Mouse (Mus musculus) thymus, adult 2 months (tissue): ENCODE results near the gene Gdf11. TPM values are rescaled to one million over a fixed set of nuclear protein-coding genes. Genes with fewer than 3 reads are reported as not detected.

Experiments
- DNase-seq: peaks from one replicate; pipeline ENCODE4 v3.0.0; 2021
- H3K27ac ChIP-seq: fragments of 200-500 bp; 2 replicates; pipeline ENCODE4 v1.5.1; 2012; ENCODE audit warnings: low read length, control low read depth; ENCODE audit not compliant: control insufficient read depth, insufficient read depth
- H3K27me3 ChIP-seq: fragments of 200-500 bp; 2 replicates; pipeline ENCODE4 v1.6.1; 2012; ENCODE audit warnings: mild to moderate bottlenecking, low read length, moderate library complexity, mixed read lengths; ENCODE audit not compliant: control insufficient read depth, insufficient read depth
- H3K36me3 ChIP-seq: fragments of 200-500 bp; 2 replicates; pipeline ENCODE4 v1.6.1; 2012; ENCODE audit warnings: mild to moderate bottlenecking, low read length, moderate library complexity; ENCODE audit not compliant: control insufficient read depth, insufficient read depth
- H3K4me1 ChIP-seq: fragments of 200-500 bp; replicated peaks from 2 replicates; pipeline ENCODE4 v1.6.1; 2012; ENCODE audit warnings: low read length; ENCODE audit not compliant: control insufficient read depth, insufficient read depth
- H3K4me3 ChIP-seq: fragments of 200-500 bp; 2 replicates; pipeline ENCODE4 v1.5.1; 2012; ENCODE audit warnings: mild to moderate bottlenecking, low read length, control low read depth, moderate library complexity; ENCODE audit not compliant: control insufficient read depth, insufficient read depth
- CTCF ChIP-seq: fragments of 200-500 bp; IDR thresholded peaks from 2 replicates; pipeline ENCODE4 v1.5.1; 2012; ENCODE audit warnings: mild to moderate bottlenecking, control low read depth, low read length, moderate library complexity, borderline replicate concordance; ENCODE audit not compliant: control insufficient read depth, poor library complexity, insufficient read depth; ENCODE audit errors: extremely low read depth
- POLR2A ChIP-seq: fragments of 200-500 bp; IDR thresholded peaks from 2 replicates; pipeline ENCODE4 v1.6.1; 2012; ENCODE audit warnings: mild to moderate bottlenecking, low read length, control low read depth, moderate library complexity; ENCODE audit not compliant: control insufficient read depth, poor library complexity, insufficient read depth; ENCODE audit errors: extremely low read depth
- WGBS: fragments of 180-500 bp; shearing (Covaris S2); methylation state at CpG from one replicate; pipeline ENCODE4 v1.1.7; 2018; 5-methylcytosine and 5-hydroxymethylcytosine counted together
- polyA plus RNA-seq: library from polyadenylated mRNA; depleted of rRNA; stranded (reverse); fragments of >200 nt; gene quantifications from 2 replicates; pipeline ENCODE4 v1.2.3, GENCODE M21; 2012; rRNA removed

The Gdf11 gene
- 5.6 and 5.8 TPM in 2 replicates for polyA plus RNA-seq

DNA sequence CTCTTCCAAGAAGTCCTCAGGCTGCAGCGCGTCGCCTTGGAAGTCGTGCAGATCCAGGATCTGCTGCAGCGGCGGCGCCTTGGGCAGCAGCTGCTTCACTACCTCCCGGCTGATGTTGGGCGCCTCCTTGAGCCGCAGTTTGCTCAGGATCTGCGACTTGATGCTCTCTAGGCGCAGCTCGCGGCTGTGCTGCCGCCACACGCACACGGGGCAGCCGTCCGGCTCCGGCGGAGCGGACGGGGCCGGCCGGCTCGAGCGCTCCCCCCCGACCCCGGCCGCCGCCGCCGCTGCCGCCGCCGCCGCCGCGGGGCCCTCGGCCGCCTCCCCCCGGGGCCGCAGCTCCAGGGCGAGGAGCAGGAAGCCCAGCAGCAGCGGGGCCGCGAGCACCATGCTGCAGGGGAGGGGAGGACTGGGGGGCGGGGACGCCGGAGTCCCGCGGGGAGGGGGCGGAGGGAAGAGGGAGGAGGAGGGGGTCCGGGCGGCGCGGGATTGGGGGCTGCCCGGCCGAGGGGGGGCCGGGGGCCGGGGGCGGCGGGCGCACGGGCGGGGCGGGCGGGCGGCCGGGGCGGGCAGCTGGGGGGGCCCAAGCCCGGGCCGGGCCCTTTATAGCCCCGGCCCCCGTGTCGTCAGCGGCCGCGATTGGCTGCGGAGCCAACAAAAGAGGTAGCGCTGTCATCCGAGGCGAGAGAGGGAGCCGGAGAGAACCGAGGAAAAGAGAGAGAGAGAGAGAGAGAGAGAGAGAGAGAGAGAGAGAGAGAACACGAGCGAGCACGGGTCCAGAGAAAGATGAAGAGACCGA, at the start of gene Gdf11:
Gene Gdf11, minus strand, starts transcription at position 423 of the 799 bp plus-strand sequence.
- Histone ChIP-seq H3K36me3 (no peaks in the 10 kb centered on the region), H3K4me1 (peaks cover 19% of the 10 kb centered on the region), H3K4me3 (peak within 1 kb of the TSS; percentile 76), H3K27me3 (peaks cover 2% of the 10 kb centered on the region; the same call in 1 of the 2 replicates), H3K27ac (no peak within 1 kb of the TSS)
- DNase-seq: peak; percentile 71
- under 1% methylated on average over 63 of the region's 89 CpGs for WGBS
- TF ChIP-seq POLR2A (no peak; the same call in 1 of the 2 replicates), CTCF (0 out of 2 replicates have a peak, but pooled peaks have one; percentile 22)

DNA sequence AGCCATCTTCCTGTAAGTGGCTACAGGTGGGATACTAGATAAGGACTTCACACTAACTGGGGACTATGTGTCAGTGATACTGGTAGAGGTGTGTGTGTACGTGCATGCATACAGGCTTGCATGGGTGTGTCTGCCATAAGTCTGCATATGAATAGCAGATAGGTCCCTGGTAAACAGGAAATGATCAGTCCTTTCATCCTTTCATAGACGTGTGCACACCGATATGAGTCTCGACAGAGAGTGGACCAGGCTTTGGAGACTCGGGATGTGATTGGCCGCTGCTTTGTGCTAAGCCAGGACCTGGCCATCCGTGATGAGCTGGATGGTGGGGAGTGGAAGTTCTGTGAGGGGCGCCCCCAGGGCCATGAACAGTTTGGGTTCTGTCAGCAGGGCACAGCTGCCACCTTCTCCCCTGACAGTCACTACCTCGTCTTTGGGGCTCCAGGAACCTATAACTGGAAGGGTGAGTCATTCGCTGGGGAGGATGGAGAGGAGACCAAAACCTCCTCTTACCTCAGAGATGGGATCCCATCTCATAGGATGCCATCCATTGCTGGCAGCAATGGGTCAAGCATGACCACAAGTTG, 49.0 kb upstream of the Gdf11 start:
- H3K27me3 ChIP-seq: no peaks in the 10 kb centered on the region; the same call in 1 of the 2 replicates
- TF ChIP-seq CTCF (no peak), POLR2A (no peak)
- DNase-seq: no peak
- no peak overlapping the region for H3K4me3 ChIP-seq
- WGBS: 80% methylated on average over 10 of the region's 10 CpGs
- no peaks in the 10 kb centered on the region for H3K4me1 ChIP-seq
- H3K27ac ChIP-seq: no peak overlapping the region
- H3K36me3 ChIP-seq: no peaks in the 10 kb centered on the region

GRCm38 (mm10) chr10:128938974-128939373, 47.5 kb upstream of the Gdf11 start:
- Histone ChIP-seq H3K27me3 (peaks cover 7% of the 10 kb centered on the region), H3K27ac (no peak overlapping the region), H3K36me3 (no peaks in the 10 kb centered on the region), H3K4me1 (peaks cover 2% of the 10 kb centered on the region; the same call in 1 of the 2 replicates), H3K4me3 (no peak overlapping the region)
- TF ChIP-seq POLR2A (no peak), CTCF (no peak)
- 81% methylated on average over 5 of the region's 5 CpGs for WGBS
- DNase-seq: no peak

- WGBS: 85% methylated on average over 9 of the region's 9 CpGs
- H3K4me1 ChIP-seq: peaks cover 6% of the 10 kb centered on the region
- no peaks in the 10 kb centered on the region for H3K36me3 ChIP-seq
- H3K4me3 ChIP-seq: no peak overlapping the region
- TF ChIP-seq POLR2A: no peak
- TF ChIP-seq CTCF: no peak
- peaks cover 12% of the 10 kb centered on the region for H3K27me3 ChIP-seq
- DNase-seq: no peak
- no peak overlapping the region for H3K27ac ChIP-seq
Measured at GRCm38 (mm10) chr10:128938457-128938856, 46.9 kb upstream of the Gdf11 start.

DNA sequence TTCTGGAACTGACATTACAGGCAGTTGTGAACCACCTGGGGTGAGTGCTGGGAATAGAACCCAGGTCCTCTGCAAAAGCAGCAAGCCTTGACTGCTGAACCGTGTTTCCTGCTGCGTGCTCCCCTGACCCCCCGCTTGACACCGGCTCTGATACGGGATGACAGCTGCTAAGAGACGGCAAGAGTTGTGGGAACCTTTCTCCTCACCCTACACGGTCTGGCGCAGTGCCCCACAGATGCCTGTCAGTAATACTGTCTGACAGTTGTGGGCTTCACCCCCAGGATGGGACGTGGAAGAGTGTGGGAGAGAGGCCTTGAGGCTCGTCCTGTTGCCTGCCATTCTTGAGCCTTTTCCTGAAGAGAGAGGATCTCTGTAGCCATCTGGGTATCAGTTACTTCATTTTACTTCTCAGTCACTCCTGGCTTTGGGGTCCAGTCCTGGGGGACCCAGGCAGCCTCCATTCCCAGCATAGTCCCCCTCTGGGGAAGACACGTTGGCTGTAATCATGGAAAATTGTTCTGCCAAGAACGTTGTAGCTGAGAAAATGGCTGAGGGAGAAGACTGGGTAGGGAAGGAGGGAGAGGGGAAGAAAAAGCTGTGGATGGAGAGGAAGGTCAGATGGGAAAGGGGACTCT, 46.4 kb upstream of the Gdf11 start:
- no peak for DNase-seq
- no peak for TF ChIP-seq POLR2A
- no peak for TF ChIP-seq CTCF
- no peak overlapping the region for H3K4me3 ChIP-seq
- H3K27ac ChIP-seq: no peak overlapping the region
- no peaks in the 10 kb centered on the region for H3K36me3 ChIP-seq
- peaks cover 6% of the 10 kb centered on the region for H3K4me1 ChIP-seq
- WGBS: 81% methylated on average over 12 of the region's 12 CpGs
- peaks cover 13% of the 10 kb centered on the region for H3K27me3 ChIP-seq

- H3K36me3 ChIP-seq: no peaks in the 10 kb centered on the region
- DNase-seq: no peak
- H3K27ac ChIP-seq: no peak overlapping the region
- H3K27me3 ChIP-seq: peaks cover 18% of the 10 kb centered on the region
- WGBS: 88% methylated on average over 8 of the region's 8 CpGs
- H3K4me1 ChIP-seq: peaks cover 6% of the 10 kb centered on the region
- TF ChIP-seq CTCF: no peak
- H3K4me3 ChIP-seq: no peak overlapping the region
Measured at GRCm38 (mm10) chr10:128935826-128936440, 44.4 kb upstream of the Gdf11 start.
